Comparison of ENCODE assay signal across 8 mouse cellular contexts in the genomic region with DNA sequence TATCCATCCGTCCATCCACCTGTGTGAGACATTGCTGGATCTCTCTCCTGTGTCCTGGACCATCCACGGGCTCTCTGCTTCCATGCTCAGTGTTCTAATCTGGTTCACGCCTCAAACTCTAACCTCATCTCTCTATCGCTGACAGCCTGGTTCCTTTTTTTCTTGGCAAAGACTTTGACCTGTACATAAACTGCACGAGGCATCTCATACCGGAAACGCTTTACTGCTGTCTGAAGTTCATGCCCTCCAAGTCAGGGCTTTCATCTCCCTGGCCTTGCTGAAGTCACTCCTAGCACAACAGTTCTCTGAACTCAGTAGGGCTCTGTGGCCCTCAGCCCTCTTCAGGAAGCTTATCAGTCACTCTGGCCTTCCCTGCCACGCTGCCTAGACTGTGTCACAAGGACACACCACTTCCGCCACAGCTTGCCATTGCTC. TPM values are rescaled to one million over a fixed set of nuclear protein-coding genes. Genes with fewer than 3 reads are reported as not detected.
DNase-seq lines count a peak whose midpoint lies in the region; ATAC-seq and TF ChIP-seq lines count a peak whose summit lies in the region.
"Had no signal": no experiment of that assay in that cellular context is flagged by ENCODE, and none has a peak within 500 bp of the region (broad histone marks: within the 10 kb centered on the region; RNA-seq: fewer than 3 reads in every experiment).

No protein-coding gene starts in this region.

- peaks cover 20% of the 10 kb centered on the region for H3K4me1 ChIP-seq in G1E (ENCODE audit: insufficient read depth, low read depth, low read length)
- H3K4me1 ChIP-seq: neural tube, embryonic 13.5 days had no signal

- DNase-seq in G1E (ENCODE audit: low spot score): peak; percentile 38
- peak; percentile 65 to 73 for DNase-seq in adrenal gland, postnatal 36 days
- peak; percentile 63 for DNase-seq in kidney, postnatal 10 days
- DNase-seq in natural killer cell, adult 2 months (ENCODE audit: low spot score in 2 of 2): peak; percentile 54 to 60
- no peak for DNase-seq in right cerebral cortex, postnatal 14 days
- DNase-seq in gastrocnemius, postnatal 14 days: no peak
- DNase-seq in layer of hippocampus, adult 9-11 months: no peak

- intact Hi-C loops in gastrocnemius, postnatal 14 days (cut with DNase I; ENCODE audit: low total_unique reads): no loop called here

- peak overlapping the region; percentile 5; the same call in 1 of the 2 replicates for H3K4me3 ChIP-seq in G1E (ENCODE audit: low read depth, low read length)
- H3K4me3 ChIP-seq: neural tube, embryonic 13.5 days had no signal

- ATAC-seq in G1E (ENCODE audit: extremely low read depth, insufficient number of reproducible peaks, low FRiP score, poor library complexity, severe bottlenecking): peak; percentile 76

- H3K36me3 ChIP-seq in G1E (replicated peaks): no peaks in the 10 kb centered on the region
- H3K36me3 ChIP-seq: neural tube, embryonic 13.5 days had no signal

- no peaks in the 10 kb centered on the region for H3K9me3 ChIP-seq in G1E (replicated peaks)
- H3K9me3 ChIP-seq: neural tube, embryonic 13.5 days had no signal

- no peak for TF ChIP-seq CTCF in G1E (IDR thresholded peaks at IDR 0.05; ENCODE audit: low read depth, low read length)

- H3K27me3 ChIP-seq in G1E (ENCODE audit: insufficient read depth, low read length): peaks cover 15% of the 10 kb centered on the region
- H3K27me3 ChIP-seq: neural tube, embryonic 13.5 days had no signal

RNA-seq across cellular contexts. Expression of gene C2cd5, which starts 15.1 kb away (rescaled TPM):
- total RNA-seq in G1E (2014; fragmentation: Nextera tagmentation) (137 and 149 TPM in 2 replicates), G1E (2017) (44.0 and 49.8 TPM in 2 replicates)
- polyA plus RNA-seq in G1E (2012): 12.4 and 16.8 TPM in 2 replicates
- total RNA-seq in adrenal gland, postnatal 36 days (2021): 10 to 100 TPM; 18.3 to 19.2 TPM
- total RNA-seq in gastrocnemius, postnatal 14 days (2021): 10 to 100 TPM; 12.1 to 12.6 TPM

RNA-seq across cellular contexts. Expression of gene Etnk1, which starts 52.0 kb away (rescaled TPM):
- total RNA-seq in G1E (2014; fragmentation: Nextera tagmentation): 199 and 208 TPM in 2 replicates
- 268 and 281 TPM in 2 replicates for total RNA-seq in G1E (2017)
- polyA plus RNA-seq in G1E (2012): 28.4 and 46.1 TPM in 2 replicates
- 100 to 1,000 TPM; 115 to 119 TPM for total RNA-seq in adrenal gland, postnatal 36 days (2021)
- 10 to 100 TPM; 14.3 to 14.6 TPM for total RNA-seq in gastrocnemius, postnatal 14 days (2021)

Comparison
In these comparisons a context has a peak if more than half of its experiments do, and no peak if none do; other contexts are left out.
1. DNase-seq: peak in G1E (single experiment), adrenal gland, postnatal 36 days (2 of 2), kidney, postnatal 10 days (single experiment) and natural killer cell, adult 2 months (2 of 2); none in right cerebral cortex, postnatal 14 days (single experiment), gastrocnemius, postnatal 14 days (single experiment) and layer of hippocampus, adult 9-11 months (single experiment).
2. RNA of gene Etnk1, which starts 52.0 kb away (total RNA-seq): 199 to 281 TPM in G1E and 115 to 119 TPM in adrenal gland, postnatal 36 days; 14.3 to 14.6 TPM in gastrocnemius, postnatal 14 days; every median in the first group is over 4 times any median in the second.